Mouse (Mus musculus) liver, embryonic 13.5 days (tissue): ENCODE data around the gene Mmd. TPM values are rescaled to one million over a fixed set of nuclear protein-coding genes. Genes with fewer than 3 reads are reported as not detected.

ENCODE experiments used
- ATAC-seq: fragments of 200-750 bp; cut with Nextera tagmentation; 2 replicates; pipeline ENCODE4 v1.8.0; 2017; ENCODE audit warnings: low read depth, mild to moderate bottlenecking, moderate number of reproducible peaks, moderate library complexity
- DNase-seq: peaks from one replicate; pipeline ENCODE4 v3.0.0; 2022
- H3K27ac ChIP-seq: fragments of 300-500 bp; sonication (generic); 2 replicates; pipeline ENCODE4 v1.5.1; 2015; ENCODE audit warnings: moderate library complexity, mild to moderate bottlenecking, inconsistent platforms
- H3K27me3 ChIP-seq: fragments of 300-500 bp; sonication (generic); 2 replicates; pipeline ENCODE4 v1.6.1; 2015; ENCODE audit warnings: mild to moderate bottlenecking, inconsistent platforms
- H3K36me3 ChIP-seq: fragments of 300-500 bp; sonication (generic); 2 replicates; pipeline ENCODE4 v1.6.1; 2015; ENCODE audit warnings: mild to moderate bottlenecking, inconsistent platforms
- H3K4me1 ChIP-seq: fragments of 300-500 bp; sonication (generic); replicated peaks from 2 replicates; pipeline ENCODE4 v1.6.1; 2015; ENCODE audit warnings: inconsistent platforms
- H3K4me2 ChIP-seq: fragments of 300-500 bp; sonication (generic); 2 replicates; pipeline ENCODE4 v1.6.1; 2015; ENCODE audit warnings: inconsistent platforms, mild to moderate bottlenecking, moderate library complexity
- H3K4me3 ChIP-seq: fragments of 300-500 bp; sonication (generic); replicated peaks from 2 replicates; pipeline ENCODE4 v1.5.1; 2015; ENCODE audit warnings: mild to moderate bottlenecking, inconsistent platforms
- H3K9ac ChIP-seq: fragments of 300-500 bp; sonication (generic); 2 replicates; pipeline ENCODE4 v1.6.1; 2015; ENCODE audit warnings: mild to moderate bottlenecking, inconsistent platforms
- H3K9me3 ChIP-seq: fragments of 300-500 bp; sonication (generic); replicated peaks from 2 replicates; pipeline ENCODE4 v1.6.1; 2016; ENCODE audit warnings: inconsistent platforms
- WGBS: fragments of 180-500 bp; shearing (Covaris S2); methylation state at CpG from one replicate; pipeline ENCODE4 v1.1.7; 2015; ENCODE audit not compliant: insufficient replicate concordance; 5-methylcytosine and 5-hydroxymethylcytosine counted together
- polyA plus RNA-seq: library from polyadenylated mRNA; unstranded; fragments of >200 nt; fragmentation: Nextera tagmentation; extraction: Ambion mirVana; gene quantifications from 2 replicates; pipeline ENCODE4 v1.2.1, GENCODE M21; 2015

Gene Mmd
- polyA plus RNA-seq, result 8.4 and 9.9 TPM in 2 replicates

DNA sequence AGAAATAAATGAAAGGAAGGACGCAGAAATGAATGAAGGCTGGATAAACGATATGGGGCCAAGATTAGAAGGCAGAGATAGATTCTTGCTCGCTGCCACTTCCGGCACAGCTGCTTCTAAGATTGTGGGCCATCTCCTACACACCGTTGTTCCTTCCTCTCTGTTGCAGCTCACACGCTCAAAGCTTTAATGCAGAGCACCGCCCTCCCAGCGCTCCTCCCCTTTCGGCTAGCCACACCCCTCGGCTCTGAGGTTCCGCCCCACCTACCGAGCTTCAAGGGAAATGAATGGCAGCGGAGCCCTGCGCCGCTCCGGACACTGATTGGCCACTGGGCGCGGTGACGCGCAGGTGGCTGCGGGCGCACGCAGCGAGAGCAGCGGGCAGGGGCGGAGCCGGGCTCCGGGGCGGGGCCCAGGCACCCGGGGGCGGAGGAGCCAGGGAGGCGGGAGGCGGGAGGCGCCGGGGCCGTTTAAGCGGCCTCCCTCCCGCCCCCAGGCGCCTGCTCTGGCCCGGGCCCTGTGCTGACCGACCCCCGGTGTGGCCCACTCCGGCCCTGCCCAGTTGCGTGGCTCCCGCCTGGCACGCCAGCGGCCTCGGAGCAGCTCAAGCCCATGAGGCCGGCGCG, at the start of gene Mmd:
TSS of gene Mmd (plus strand) at position 432 of the 626 bp plus-strand sequence.
- DNase-seq (peak; percentile 96), ATAC-seq (peak; percentile 99)
- Histone ChIP-seq H3K4me2 (peak within 1 kb of the TSS; percentile 93), H3K36me3 (no peaks in the 10 kb centered on the region), H3K9ac (peak within 1 kb of the TSS; percentile 83), H3K4me3 (peak within 1 kb of the TSS; percentile 79), H3K4me1 (peaks cover 33% of the 10 kb centered on the region), H3K9me3 (no peaks in the 10 kb centered on the region), H3K27ac (peak within 1 kb of the TSS; percentile 65), H3K27me3 (no peaks in the 10 kb centered on the region)
- WGBS, result under 1% methylated on average over 40 of the region's 51 CpGs

DNA sequence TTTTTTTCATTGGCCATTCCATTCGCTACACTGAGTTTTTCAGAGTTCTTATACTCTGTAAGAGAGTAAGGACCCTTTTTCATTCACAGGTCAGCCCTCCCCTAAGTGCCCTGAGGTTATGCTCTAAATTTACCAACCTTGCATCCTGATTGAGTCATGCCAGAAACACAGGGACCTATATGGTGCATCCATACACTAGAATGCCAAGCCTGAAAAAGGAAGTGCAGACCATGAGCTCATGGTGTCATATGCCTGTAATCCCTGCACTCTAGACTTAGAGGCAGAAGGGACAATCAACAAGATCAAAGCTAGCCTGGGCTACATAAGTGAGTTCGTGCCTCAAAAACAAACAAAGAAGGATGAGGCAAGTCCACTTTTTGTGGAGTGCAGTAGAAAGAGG, 48.4 kb upstream of the Mmd start:
- Histone ChIP-seq H3K27ac (no peak overlapping the region), H3K9me3 (no peaks in the 10 kb centered on the region), H3K36me3 (no peaks in the 10 kb centered on the region), H3K4me1 (0 out of 2 replicates have a peak, but pooled peaks cover 3% of the 10 kb centered on the region), H3K4me2 (no peak overlapping the region), H3K27me3 (no peaks in the 10 kb centered on the region), H3K4me3 (no peak overlapping the region), H3K9ac (no peak overlapping the region)
- DNase-seq, result no peak
- WGBS, result 64% methylated on average over 2 of the region's 2 CpGs
- ATAC-seq, result no peak

DNA sequence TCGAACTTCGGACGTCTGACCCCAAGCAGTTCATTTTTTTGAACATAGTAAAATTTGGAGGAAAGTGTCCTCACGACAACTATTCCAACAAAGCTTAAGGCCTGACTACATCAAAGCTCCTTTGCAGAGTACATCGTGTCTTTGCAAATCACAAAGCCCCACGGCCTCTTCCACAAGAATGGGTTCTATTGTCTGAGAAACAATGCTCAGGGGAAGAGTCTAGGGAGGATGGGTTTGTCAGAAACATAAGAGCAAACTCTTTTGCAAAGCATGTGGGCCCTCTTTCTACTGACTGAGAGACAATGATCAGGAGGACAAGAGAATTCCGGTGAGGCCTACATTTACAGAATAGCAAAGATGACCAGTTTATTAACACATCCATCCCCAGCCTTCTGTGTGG, 35.0 kb upstream of the Mmd start:
- ATAC-seq, result no peak
- Histone ChIP-seq H3K36me3 (no peaks in the 10 kb centered on the region), H3K9me3 (no peaks in the 10 kb centered on the region), H3K27me3 (no peaks in the 10 kb centered on the region), H3K4me3 (no peak overlapping the region), H3K9ac (no peak overlapping the region), H3K27ac (no peak overlapping the region), H3K4me2 (no peak overlapping the region), H3K4me1 (no peaks in the 10 kb centered on the region)
- no peak for DNase-seq
- 62% methylated on average over 7 of the region's 7 CpGs for WGBS

DNA sequence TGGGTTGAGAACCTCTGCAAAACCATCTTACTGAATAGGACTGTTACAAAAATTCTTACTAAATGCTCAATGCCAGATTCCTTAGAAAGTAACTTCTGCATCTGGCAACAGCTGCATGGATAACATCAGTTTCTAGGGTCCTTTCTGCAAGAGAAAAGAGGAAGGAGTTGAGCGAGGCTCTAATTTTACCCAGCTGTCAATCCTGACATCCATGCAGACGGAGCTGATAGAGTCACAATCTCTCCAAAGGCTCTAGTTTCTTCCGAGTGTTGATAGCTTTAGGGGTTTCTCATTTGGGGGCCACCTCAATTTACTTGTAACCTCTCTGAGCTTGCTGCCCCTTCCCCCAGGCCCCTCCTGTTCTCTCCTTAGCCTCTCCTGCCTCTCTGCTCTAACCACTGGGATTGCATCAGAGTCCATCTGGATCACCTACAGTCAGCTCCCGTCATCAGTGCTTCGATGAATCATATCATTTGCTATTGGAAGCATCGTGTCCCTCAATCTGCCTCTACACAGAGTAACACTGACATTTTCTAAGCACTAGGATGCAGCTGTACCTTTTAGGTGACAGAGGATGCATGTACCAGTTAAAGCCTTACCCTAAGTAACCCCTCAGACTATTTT, 29.1 kb upstream of the Mmd start:
- H3K27me3 ChIP-seq, result no peaks in the 10 kb centered on the region
- 18% methylated on average over 6 of the region's 6 CpGs for WGBS
- H3K4me1 ChIP-seq, result 0 out of 2 replicates have a peak, but pooled peaks cover 3% of the 10 kb centered on the region
- H3K27ac ChIP-seq, result no peak overlapping the region
- H3K9ac ChIP-seq, result no peak overlapping the region
- ATAC-seq (no peak), DNase-seq (no peak)
- H3K9me3 ChIP-seq, result no peaks in the 10 kb centered on the region
- no peaks in the 10 kb centered on the region for H3K36me3 ChIP-seq
- no peak overlapping the region for H3K4me3 ChIP-seq
- H3K4me2 ChIP-seq, result no peak overlapping the region

DNA sequence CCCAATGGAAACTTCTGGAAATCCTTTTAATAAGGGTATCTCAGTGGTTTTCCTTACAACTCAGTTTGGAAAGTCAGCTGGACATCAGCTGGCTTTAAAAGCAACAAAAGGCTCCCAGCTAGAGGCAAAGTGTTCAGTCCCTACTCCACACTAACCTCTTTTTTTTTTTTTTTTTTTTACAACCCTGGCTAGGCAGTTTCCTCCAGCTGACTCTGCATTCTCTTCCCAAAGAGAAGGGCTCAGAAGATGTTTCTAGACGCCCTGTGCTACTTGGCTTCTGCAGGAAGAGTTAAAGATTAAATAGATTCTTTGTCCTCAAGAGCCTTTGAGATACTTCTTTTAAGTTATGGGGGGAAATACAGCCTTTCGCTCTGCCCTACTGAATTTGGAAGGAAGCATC, 28.5 kb upstream of the Mmd start:
- no peaks in the 10 kb centered on the region for H3K9me3 ChIP-seq

DNA sequence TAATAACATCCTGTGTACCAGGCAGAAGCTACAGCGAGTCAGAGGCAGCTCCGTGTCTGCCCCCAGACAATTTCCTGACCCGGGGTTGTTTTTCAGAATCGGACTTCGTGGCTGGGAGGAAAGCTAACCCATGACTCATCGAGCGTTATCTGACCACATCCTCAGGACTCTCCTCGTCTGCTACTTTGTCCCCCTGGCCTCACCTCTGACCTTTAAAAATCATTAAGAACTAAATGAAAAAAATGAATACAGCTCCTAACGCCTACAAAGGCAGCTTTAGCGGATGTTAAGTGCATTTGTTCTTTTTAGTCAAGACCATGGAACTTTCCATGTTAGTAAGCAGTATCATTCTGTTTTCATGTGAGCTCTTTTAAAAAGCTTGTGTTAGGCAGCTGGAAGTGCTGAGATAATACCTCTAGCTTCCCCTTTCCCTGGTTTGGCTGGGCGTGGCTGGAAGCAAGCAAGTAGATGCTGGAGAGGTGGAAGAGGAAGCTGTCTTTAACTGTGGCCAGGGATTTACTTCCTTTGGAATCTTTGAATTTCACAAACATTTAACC, 24.3 kb upstream of the Mmd start:
- Histone ChIP-seq H3K4me2 (no peak overlapping the region), H3K27me3 (no peaks in the 10 kb centered on the region), H3K27ac (peak overlapping the region; percentile 53; the same call in 1 of the 2 replicates), H3K9me3 (no peaks in the 10 kb centered on the region), H3K9ac (no peak overlapping the region), H3K4me3 (no peak overlapping the region), H3K36me3 (no peaks in the 10 kb centered on the region), H3K4me1 (peaks cover 13% of the 10 kb centered on the region)
- ATAC-seq (peak; percentile 55; the same call in 1 of the 2 replicates), DNase-seq (peak; percentile 12)
- 7% methylated on average over 11 of the region's 11 CpGs for WGBS

More for the DNA sequence above, 28.5 kb upstream of the Mmd start:
- Histone ChIP-seq H3K4me2 (no peak overlapping the region), H3K27ac (no peak overlapping the region), H3K27me3 (no peaks in the 10 kb centered on the region), H3K4me3 (no peak overlapping the region), H3K36me3 (no peaks in the 10 kb centered on the region), H3K4me1 (peaks cover 9% of the 10 kb centered on the region), H3K9ac (no peak overlapping the region)
- ATAC-seq (no peak), DNase-seq (no peak)
- 24% methylated on average over 2 of the region's 2 CpGs for WGBS

DNA sequence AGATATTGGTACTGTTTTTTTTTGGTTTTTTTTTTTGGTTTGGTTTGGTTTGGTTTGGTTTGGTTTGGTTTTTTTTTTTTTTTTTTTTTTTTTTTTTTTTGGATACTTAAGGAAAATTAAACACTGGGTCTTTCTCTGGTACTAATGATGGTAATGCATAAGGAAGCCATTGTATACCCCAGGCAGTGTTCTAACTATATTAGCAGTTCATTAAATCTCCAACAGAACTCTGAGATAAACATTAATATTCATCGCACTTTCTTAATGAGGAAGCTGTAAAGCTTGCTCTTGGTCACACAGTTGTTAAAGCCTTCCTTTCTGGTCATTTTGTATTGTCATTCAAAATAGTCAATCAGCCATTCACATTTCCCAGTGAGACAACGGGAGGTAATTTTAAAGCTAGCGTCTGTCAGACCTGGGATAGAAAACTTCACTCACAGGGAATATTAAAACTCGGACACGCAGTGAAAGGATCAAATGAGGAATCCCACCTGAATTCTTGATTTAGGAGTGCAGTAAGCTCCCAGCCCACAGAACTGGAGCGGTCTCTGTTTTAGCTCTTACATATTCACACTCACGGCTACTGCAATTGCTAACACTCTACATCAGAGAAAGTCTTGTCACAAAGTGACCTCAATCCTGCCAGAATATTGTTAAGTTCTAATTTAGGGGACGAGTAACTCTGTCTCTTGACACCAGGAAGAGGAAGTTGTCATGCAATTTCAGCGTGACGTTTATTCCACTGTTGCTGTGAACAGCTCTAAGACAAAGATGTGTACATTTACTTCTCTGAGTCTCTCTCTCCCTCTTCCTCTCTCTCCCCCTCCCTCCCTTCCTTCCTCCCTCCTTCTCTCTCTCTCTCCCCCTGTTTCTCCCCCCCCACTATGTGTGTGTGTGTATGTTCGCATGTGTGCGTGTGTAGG, 22.0 kb upstream of the Mmd start:
- 49% methylated on average over 12 of the region's 12 CpGs for WGBS
- Histone ChIP-seq H3K4me1 (peaks cover 24% of the 10 kb centered on the region), H3K9ac (no peak overlapping the region), H3K36me3 (no peaks in the 10 kb centered on the region), H3K4me2 (no peak overlapping the region), H3K27me3 (no peaks in the 10 kb centered on the region), H3K9me3 (no peaks in the 10 kb centered on the region), H3K4me3 (no peak overlapping the region), H3K27ac (no peak overlapping the region)
- ATAC-seq (no peak), DNase-seq (no peak)

DNA sequence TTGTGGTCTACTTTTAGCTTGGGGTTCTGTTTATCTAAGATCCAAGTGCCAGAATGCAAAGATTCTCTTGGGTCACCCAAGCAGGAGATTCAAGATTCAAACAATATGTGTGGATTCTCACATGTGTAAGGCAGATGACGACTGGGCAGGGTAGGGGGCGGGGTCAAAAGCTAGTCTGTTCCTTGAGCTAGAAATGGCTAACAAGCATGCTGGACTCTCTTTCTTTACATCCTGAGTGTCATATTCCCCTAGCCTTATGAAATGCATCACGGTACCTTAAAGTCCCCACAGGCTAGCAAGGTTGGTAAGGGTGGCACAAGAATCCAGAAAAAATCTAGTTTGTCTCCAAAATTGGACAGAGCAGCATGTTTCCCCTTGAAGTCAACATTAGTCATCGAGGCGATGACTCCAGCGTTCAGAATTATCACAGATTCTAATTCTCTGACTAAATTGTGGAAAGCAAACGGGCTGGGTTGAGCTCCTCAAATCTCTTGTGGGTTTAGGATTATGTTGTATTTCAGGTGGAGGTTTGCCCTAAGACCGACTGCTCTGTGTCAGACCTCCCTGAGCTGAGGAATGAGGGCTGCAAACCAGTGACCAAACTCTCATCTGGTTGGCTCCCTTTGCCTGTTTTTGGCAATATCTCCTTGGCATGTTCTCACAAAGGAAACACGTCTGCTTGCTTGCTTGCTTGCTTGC, 20.9 kb upstream of the Mmd start:
- Histone ChIP-seq H3K4me3 (no peak overlapping the region), H3K9me3 (no peaks in the 10 kb centered on the region), H3K4me1 (peaks cover 26% of the 10 kb centered on the region), H3K9ac (no peak overlapping the region), H3K4me2 (no peak overlapping the region), H3K27me3 (no peaks in the 10 kb centered on the region), H3K36me3 (no peaks in the 10 kb centered on the region), H3K27ac (no peak overlapping the region)
- DNase-seq (no peak), ATAC-seq (no peak)
- 58% methylated on average over 9 of the region's 9 CpGs for WGBS

DNA sequence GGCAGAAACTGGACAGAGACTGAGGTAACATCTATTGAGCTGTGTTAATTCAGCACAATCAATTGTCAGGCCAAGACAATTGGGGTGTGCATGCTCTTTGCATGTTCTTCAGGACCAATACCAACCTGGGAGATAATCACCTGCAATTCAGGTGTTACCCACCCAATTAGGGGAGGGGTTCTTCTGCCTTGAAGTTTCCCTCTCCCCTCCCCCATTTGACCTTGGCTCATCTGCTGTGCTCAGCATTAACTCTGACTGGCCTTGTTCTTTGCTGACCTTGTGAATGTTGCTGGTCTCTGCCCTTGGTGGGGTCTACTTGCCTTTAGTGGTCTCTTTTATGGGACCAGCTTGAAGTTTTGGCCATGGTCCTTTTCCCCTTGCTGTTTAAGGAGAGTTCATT, 19.5 kb upstream of the Mmd start:
- Histone ChIP-seq H3K4me2 (no peak overlapping the region), H3K4me3 (no peak overlapping the region), H3K9me3 (no peaks in the 10 kb centered on the region), H3K4me1 (peaks cover 26% of the 10 kb centered on the region), H3K27ac (no peak overlapping the region), H3K9ac (no peak overlapping the region), H3K27me3 (no peaks in the 10 kb centered on the region), H3K36me3 (no peaks in the 10 kb centered on the region)
- no peak for ATAC-seq
- DNase-seq, result no peak

DNA sequence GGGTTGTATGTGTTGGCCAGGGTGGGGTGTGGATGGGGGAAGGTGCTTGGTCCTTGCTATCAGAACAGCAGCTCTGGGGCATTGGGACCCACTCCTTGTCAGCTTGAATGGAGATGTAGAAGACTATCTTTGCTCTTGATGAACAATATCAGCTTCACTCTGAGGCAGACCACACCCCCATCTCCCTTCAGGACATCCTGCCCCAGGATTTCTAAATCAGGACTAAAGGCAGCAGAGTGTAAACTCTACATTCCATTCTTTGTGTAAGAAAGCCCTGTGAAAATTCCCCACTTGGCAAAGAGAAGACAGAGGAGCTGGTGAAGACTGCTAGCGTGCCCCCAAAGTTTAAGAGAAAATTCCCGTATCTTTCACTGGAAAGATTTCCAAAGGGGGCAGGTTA, 18.6 kb upstream of the Mmd start:
- no peak overlapping the region for H3K4me2 ChIP-seq
- H3K9ac ChIP-seq, result no peak overlapping the region
- peaks cover 18% of the 10 kb centered on the region for H3K4me1 ChIP-seq
- no peaks in the 10 kb centered on the region for H3K27me3 ChIP-seq
- no peaks in the 10 kb centered on the region for H3K36me3 ChIP-seq
- ATAC-seq (no peak), DNase-seq (no peak)
- H3K27ac ChIP-seq, result no peak overlapping the region
- H3K9me3 ChIP-seq, result no peaks in the 10 kb centered on the region
- no peak overlapping the region for H3K4me3 ChIP-seq
- WGBS, result 66% methylated on average over 2 of the region's 2 CpGs

DNA sequence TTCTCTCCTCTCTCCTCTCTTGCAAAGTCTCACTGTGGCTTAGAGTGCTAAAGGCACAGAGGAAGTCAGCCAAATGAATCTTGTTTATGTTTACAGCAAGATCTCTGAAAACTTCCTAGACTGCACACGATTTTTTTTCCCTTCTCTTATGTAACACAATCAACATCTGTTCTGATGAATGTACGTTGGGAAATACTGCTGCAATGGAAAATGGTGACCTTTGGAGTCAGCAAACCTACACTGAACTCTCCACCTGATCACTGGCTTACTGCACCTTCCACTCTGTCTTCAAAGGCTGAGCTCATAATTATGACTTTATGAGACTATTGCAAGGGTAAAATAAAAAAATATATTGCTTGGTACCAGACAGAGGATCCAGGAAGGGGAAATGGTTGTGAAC, 17.6 kb upstream of the Mmd start:
- no peak overlapping the region for H3K9ac ChIP-seq
- ATAC-seq, result no peak
- 19% methylated on average over 2 of the region's 2 CpGs for WGBS
- no peak for DNase-seq
- H3K27ac ChIP-seq, result no peak overlapping the region
- H3K9me3 ChIP-seq, result no peaks in the 10 kb centered on the region
- H3K4me3 ChIP-seq, result no peak overlapping the region
- no peaks in the 10 kb centered on the region for H3K27me3 ChIP-seq
- H3K36me3 ChIP-seq, result no peaks in the 10 kb centered on the region
- H3K4me1 ChIP-seq, result peaks cover 16% of the 10 kb centered on the region
- no peak overlapping the region for H3K4me2 ChIP-seq
